Mouse (Mus musculus): Measurements from ENCODE around the gene U90926. TPM values are rescaled to one million over a fixed set of nuclear protein-coding genes. Genes with fewer than 3 reads are reported as not detected.

The U90926 gene
- not detected for polyA plus RNA-seq (2014; fragmentation: Illumina TruSeq; extraction: RNeasy Lipid Tissue Mini Kit (QIAGEN cat#74804); ENCODE audit: low read depth, low replicate concordance)

GRCm38 (mm10) chr5:92215308-92215707, at the start of gene U90926:
Gene U90926, minus strand, starts transcription at chr5:92215408.

DNA sequence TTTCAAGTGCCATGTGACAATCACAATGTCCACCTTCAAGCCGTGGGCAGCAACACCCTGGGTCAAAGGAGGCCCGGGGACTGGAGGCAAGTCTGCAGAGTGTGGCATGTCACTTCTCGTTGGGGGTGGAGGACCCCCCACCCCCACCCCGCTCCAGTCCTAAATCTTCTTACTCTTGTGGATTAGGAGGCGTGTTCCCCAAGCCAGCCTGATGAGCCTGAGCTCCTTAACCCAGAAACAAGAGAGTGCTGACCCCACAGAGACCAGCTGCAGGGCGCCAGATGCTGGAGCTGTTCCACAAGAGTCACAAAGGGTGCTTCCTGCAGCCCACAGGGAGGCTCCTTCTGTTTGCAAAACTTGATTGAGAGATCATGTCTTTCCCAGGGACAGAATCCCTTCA, 41.0 kb upstream of the U90926 start, which contains the start of gene Ppef2:
TSS of gene Ppef2 (minus strand) at position 61 of the 400 bp plus-strand sequence.

Other genes with a start within 250 kb of the U90926 start
- not detected for gene Odaph, start 227.9 kb downstream of the U90926 start, polyA plus RNA-seq (2014; fragmentation: Illumina TruSeq; extraction: RNeasy Lipid Tissue Mini Kit (QIAGEN cat#74804); ENCODE audit: low read depth, low replicate concordance)
- gene Cdkl2, start 171.5 kb downstream of the U90926 start, polyA plus RNA-seq (2014; fragmentation: Illumina TruSeq; extraction: RNeasy Lipid Tissue Mini Kit (QIAGEN cat#74804); ENCODE audit: low read depth, low replicate concordance) = 26.2 TPM
- gene G3bp2, start 131.7 kb downstream of the U90926 start, polyA plus RNA-seq (2014; fragmentation: Illumina TruSeq; extraction: RNeasy Lipid Tissue Mini Kit (QIAGEN cat#74804); ENCODE audit: low read depth, low replicate concordance) = 155 TPM
- gene Uso1, start 77.5 kb downstream of the U90926 start, polyA plus RNA-seq (2014; fragmentation: Illumina TruSeq; extraction: RNeasy Lipid Tissue Mini Kit (QIAGEN cat#74804); ENCODE audit: low read depth, low replicate concordance) = 134 TPM
- gene Ppef2, start 40.9 kb upstream of the U90926 start, polyA plus RNA-seq (2014; fragmentation: Illumina TruSeq; extraction: RNeasy Lipid Tissue Mini Kit (QIAGEN cat#74804); ENCODE audit: low read depth, low replicate concordance) = not detected
- gene Naaa, start 62.8 kb upstream of the U90926 start, polyA plus RNA-seq (2014; fragmentation: Illumina TruSeq; extraction: RNeasy Lipid Tissue Mini Kit (QIAGEN cat#74804); ENCODE audit: low read depth, low replicate concordance) = 6.7 TPM
- gene Sdad1, start 95.1 kb upstream of the U90926 start, polyA plus RNA-seq (2014; fragmentation: Illumina TruSeq; extraction: RNeasy Lipid Tissue Mini Kit (QIAGEN cat#74804); ENCODE audit: low read depth, low replicate concordance) = 9.9 TPM
- 2.2 TPM for gene Cxcl9, start 112.7 kb upstream of the U90926 start, polyA plus RNA-seq (2014; fragmentation: Illumina TruSeq; extraction: RNeasy Lipid Tissue Mini Kit (QIAGEN cat#74804); ENCODE audit: low read depth, low replicate concordance)
- gene Art3, start 116.4 kb upstream of the U90926 start, polyA plus RNA-seq (2014; fragmentation: Illumina TruSeq; extraction: RNeasy Lipid Tissue Mini Kit (QIAGEN cat#74804); ENCODE audit: low read depth, low replicate concordance) = 9.2 TPM
- 6.3 TPM for gene Cxcl10, start 133.5 kb upstream of the U90926 start, polyA plus RNA-seq (2014; fragmentation: Illumina TruSeq; extraction: RNeasy Lipid Tissue Mini Kit (QIAGEN cat#74804); ENCODE audit: low read depth, low replicate concordance)
- gene Nup54, start 219.8 kb upstream of the U90926 start, polyA plus RNA-seq (2014; fragmentation: Illumina TruSeq; extraction: RNeasy Lipid Tissue Mini Kit (QIAGEN cat#74804); ENCODE audit: low read depth, low replicate concordance) = 34.6 TPM

Data from kidney, adult 10 weeks (tissue).